ENCODE assay signal across 7 mouse cellular contexts in genomic region chr6:94801039-94801438, GRCm38 (mm10).
DNase-seq lines count a peak whose midpoint lies in the region; ATAC-seq and TF ChIP-seq lines count a peak whose summit lies in the region.

No protein-coding gene starts in this region.

- DNase-seq in liver: no peak
- peak; percentile 59 for DNase-seq in forebrain, embryonic 10.5 days (ENCODE audit: extremely low spot score, low spot score)
- peak; percentile 50 for DNase-seq in hindbrain, postnatal 0 days (ENCODE audit: low spot score)
- no peak for DNase-seq in layer of hippocampus, postnatal 25 days (ENCODE audit: extremely low spot score in 1 of 2, low spot score in 1 of 2)
- DNase-seq in gastrocnemius, postnatal 4 days (ENCODE audit: low spot score in 2 of 2): no peak

- 40% methylated on average over 12 of the region's 12 CpGs for WGBS in liver, embryonic 12.5 days (ENCODE audit: insufficient replicate concordance)
- WGBS in forebrain, embryonic 10.5 days: 8% methylated on average over 12 of the region's 12 CpGs
- 10% methylated on average over 11 of the region's 12 CpGs for WGBS in hindbrain, postnatal 0 days
- 6% methylated on average over 12 of the region's 12 CpGs for WGBS in neural tube, embryonic 14.5 days

- no peak overlapping the region for H3K9ac ChIP-seq in liver, embryonic 12.5 days
- peak overlapping the region; percentile 4; the same call in 1 of the 2 replicates for H3K9ac ChIP-seq in hindbrain, postnatal 0 days (replicated peaks; ENCODE audit: low read length)
- peak overlapping the region; percentile 25; the same call in 1 of the 2 replicates for H3K9ac ChIP-seq in neural tube, embryonic 14.5 days (replicated peaks; ENCODE audit: low read depth, low read length)

- no peak overlapping the region for H3K4me3 ChIP-seq in liver, embryonic 12.5 days
- peak overlapping the region; percentile 33 for H3K4me3 ChIP-seq in forebrain, embryonic 10.5 days
- H3K4me3 ChIP-seq in hindbrain, postnatal 0 days (ENCODE audit: low read length): peak overlapping the region; percentile 19
- H3K4me3 ChIP-seq in neural tube, embryonic 14.5 days (ENCODE audit: low read depth, low read length): no peak overlapping the region

- H3K4me1 ChIP-seq in liver, embryonic 12.5 days: no peaks in the 10 kb centered on the region
- peaks cover 46% of the 10 kb centered on the region for H3K4me1 ChIP-seq in forebrain, embryonic 10.5 days
- H3K4me1 ChIP-seq in hindbrain, postnatal 0 days (ENCODE audit: insufficient read depth, low read length): no peaks in the 10 kb centered on the region
- H3K4me1 ChIP-seq in neural tube, embryonic 14.5 days (ENCODE audit: control insufficient read depth, insufficient read depth, low read length): peaks cover 6% of the 10 kb centered on the region; the same call in 1 of the 2 replicates

- no peak overlapping the region for H3K27ac ChIP-seq in liver, embryonic 12.5 days
- peak overlapping the region; percentile 88 for H3K27ac ChIP-seq in forebrain, embryonic 10.5 days
- 0 out of 2 replicates have a peak overlapping the region, but pooled peaks have one; percentile 17 for H3K27ac ChIP-seq in hindbrain, postnatal 0 days
- H3K27ac ChIP-seq in neural tube, embryonic 14.5 days (ENCODE audit: low read depth, low read length): no peak overlapping the region

- peaks cover 4% of the 10 kb centered on the region; the same call in 1 of the 2 replicates for H3K27me3 ChIP-seq in liver, embryonic 12.5 days (replicated peaks)
- H3K27me3 ChIP-seq in forebrain, embryonic 10.5 days (ENCODE audit: poor library complexity, severe bottlenecking): 0 out of 2 replicates have a peak, but pooled peaks cover 9% of the 10 kb centered on the region
- no peaks in the 10 kb centered on the region for H3K27me3 ChIP-seq in hindbrain, postnatal 0 days (ENCODE audit: insufficient read depth, low read length)
- H3K27me3 ChIP-seq in neural tube, embryonic 14.5 days (ENCODE audit: control insufficient read depth, insufficient read depth, low read length): no peaks in the 10 kb centered on the region

- H3K9me3 ChIP-seq in liver, embryonic 12.5 days (replicated peaks): no peaks in the 10 kb centered on the region
- peaks cover 10% of the 10 kb centered on the region for H3K9me3 ChIP-seq in forebrain, embryonic 10.5 days
- peaks cover 5% of the 10 kb centered on the region for H3K9me3 ChIP-seq in hindbrain, postnatal 0 days (ENCODE audit: low read length)
- no peaks in the 10 kb centered on the region for H3K9me3 ChIP-seq in neural tube, embryonic 14.5 days (ENCODE audit: control insufficient read depth, low read length)

- no peak for TF ChIP-seq CTCF in hindbrain, postnatal 0 days (IDR thresholded peaks at IDR 0.05; ENCODE audit: low read depth)

- ATAC-seq in liver, embryonic 12.5 days: no peak
- ATAC-seq in hindbrain, postnatal 0 days: peak; percentile 83
- ATAC-seq in neural tube, embryonic 14.5 days (ENCODE audit: low read depth): 0 out of 2 replicates have a peak, but pooled peaks have one; percentile 41

- 0 out of 2 replicates have a peak overlapping the region, but pooled peaks have one; percentile 6 for H3K4me2 ChIP-seq in liver, embryonic 12.5 days
- peak overlapping the region; percentile 50 for H3K4me2 ChIP-seq in hindbrain, postnatal 0 days (ENCODE audit: low read depth, low read length)
- H3K4me2 ChIP-seq in neural tube, embryonic 14.5 days (ENCODE audit: low read depth, low read length): no peak overlapping the region

- no peaks in the 10 kb centered on the region for H3K36me3 ChIP-seq in liver, embryonic 12.5 days
- H3K36me3 ChIP-seq in forebrain, embryonic 10.5 days (replicated peaks): no peaks in the 10 kb centered on the region
- no peaks in the 10 kb centered on the region for H3K36me3 ChIP-seq in hindbrain, postnatal 0 days (ENCODE audit: insufficient read depth, low read length)
- H3K36me3 ChIP-seq in neural tube, embryonic 14.5 days (ENCODE audit: control insufficient read depth, insufficient read depth, low read length): no peaks in the 10 kb centered on the region

Comparison
In these comparisons a context has a peak if more than half of its experiments do, and no peak if none do; other contexts are left out.
1. H3K27ac ChIP-seq: peak in forebrain, embryonic 10.5 days (single experiment) and hindbrain, postnatal 0 days (single experiment); none in liver, embryonic 12.5 days (single experiment) and neural tube, embryonic 14.5 days (single experiment).
2. H3K4me3 ChIP-seq: peak in forebrain, embryonic 10.5 days (single experiment) and hindbrain, postnatal 0 days (single experiment); none in liver, embryonic 12.5 days (single experiment) and neural tube, embryonic 14.5 days (single experiment).
3. DNase-seq: peak in forebrain, embryonic 10.5 days (single experiment) and hindbrain, postnatal 0 days (single experiment); none in liver (single experiment), layer of hippocampus, postnatal 25 days (0 of 2) and gastrocnemius, postnatal 4 days (0 of 2).